29 mouse cellular contexts compared by ENCODE assay signal in genomic region chr12:70333253-70333805, GRCm38 (mm10). TPM values are rescaled to one million over a fixed set of nuclear protein-coding genes. Genes with fewer than 3 reads are reported as not detected.
A peak's percentile ranks its signal among the peaks of the same experiment; 100 is the strongest.
DNase-seq lines count a peak whose midpoint lies in the region; ATAC-seq and TF ChIP-seq lines count a peak whose summit lies in the region.
"Had no signal": no experiment of that assay in that cellular context is flagged by ENCODE, and none has a peak within 500 bp of the region (broad histone marks: within the 10 kb centered on the region; RNA-seq: fewer than 3 reads in every experiment).

No protein-coding gene starts in this region.

- DNase-seq in layer of hippocampus, adult 2 months (ENCODE audit: low spot score in 2 of 2), result no peak
- DNase-seq in layer of hippocampus, adult 8-10 months (ENCODE audit: low spot score in 2 of 2), result no peak
- no peak for DNase-seq in neural tube, embryonic 10.5 days (ENCODE audit: extremely low spot score, low spot score)
- no peak for DNase-seq in frontal cortex, postnatal 25 days (ENCODE audit: low spot score in 2 of 2)
- no peak for DNase-seq in right cerebral cortex, postnatal 25 days
- DNase-seq: adrenal gland, postnatal 14 days; cerebellum, adult 11-12 months; cerebellum, postnatal 14 days; gastrocnemius, postnatal 10 days; heart, postnatal 14 days; kidney, adult 8-10 months; kidney, postnatal 4 days; layer of hippocampus, adult 9-11 months; lung, postnatal 14 days had no signal

- no peaks in the 10 kb centered on the region for H3K27me3 ChIP-seq in forebrain, embryonic 16.5 days (replicated peaks; ENCODE audit: control insufficient read depth, insufficient read depth, low read length)
- H3K27me3 ChIP-seq in forebrain, embryonic 15.5 days, result no peaks in the 10 kb centered on the region
- H3K27me3 ChIP-seq in neural tube, embryonic 13.5 days, result no peaks in the 10 kb centered on the region
- H3K27me3 ChIP-seq: embryonic facial prominence, embryonic 15.5 days; forebrain, embryonic 13.5 days; limb, embryonic 12.5 days; liver, embryonic 15.5 days had no signal

- TF ChIP-seq CTCF in layer of hippocampus, adult 2 months (conservative IDR thresholded peaks at IDR 0.05), result no peak

- H3K27ac ChIP-seq in forebrain, embryonic 16.5 days (ENCODE audit: low read length), result no peak overlapping the region
- no peak overlapping the region for H3K27ac ChIP-seq in forebrain, embryonic 15.5 days (replicated peaks)
- peak overlapping the region; percentile 12; the same call in 1 of the 2 replicates for H3K27ac ChIP-seq in layer of hippocampus, adult 2 months
- H3K27ac ChIP-seq in neural tube, embryonic 13.5 days (replicated peaks), result no peak overlapping the region
- H3K27ac ChIP-seq: embryonic facial prominence, embryonic 10.5 days; embryonic facial prominence, embryonic 15.5 days; forebrain, embryonic 13.5 days; kidney, postnatal 0 days; limb, embryonic 12.5 days; liver, embryonic 15.5 days had no signal

- no peak overlapping the region for H3K4me2 ChIP-seq in forebrain, embryonic 16.5 days (ENCODE audit: low read length)
- no peak overlapping the region for H3K4me2 ChIP-seq in forebrain, embryonic 15.5 days (replicated peaks)
- no peak overlapping the region for H3K4me2 ChIP-seq in neural tube, embryonic 13.5 days
- H3K4me2 ChIP-seq: embryonic facial prominence, embryonic 15.5 days; forebrain, embryonic 13.5 days; limb, embryonic 12.5 days; liver, embryonic 15.5 days; lung, embryonic 14.5 days had no signal

- no peak overlapping the region for H3K4me3 ChIP-seq in forebrain, embryonic 16.5 days (replicated peaks; ENCODE audit: low read length)
- no peak overlapping the region for H3K4me3 ChIP-seq in forebrain, embryonic 15.5 days
- H3K4me3 ChIP-seq in layer of hippocampus, adult 2 months, result no peak overlapping the region
- no peak overlapping the region for H3K4me3 ChIP-seq in neural tube, embryonic 13.5 days
- H3K4me3 ChIP-seq: embryonic facial prominence, embryonic 10.5 days; embryonic facial prominence, embryonic 15.5 days; forebrain, embryonic 13.5 days; limb, embryonic 12.5 days; liver, embryonic 15.5 days had no signal

- 0 out of 2 replicates have a peak, but pooled peaks have one; percentile 43 for ATAC-seq in forebrain, embryonic 16.5 days
- ATAC-seq in forebrain, embryonic 15.5 days (replicated peaks), result no peak
- peak; percentile 56 for ATAC-seq in neural tube, embryonic 13.5 days (ENCODE audit: low read depth)
- ATAC-seq: forebrain, embryonic 13.5 days; intestine, embryonic 16.5 days; Patski had no signal

- no peak overlapping the region for H3K9ac ChIP-seq in forebrain, embryonic 16.5 days (replicated peaks; ENCODE audit: low read depth, low read length)
- H3K9ac ChIP-seq in forebrain, embryonic 15.5 days (replicated peaks), result no peak overlapping the region
- no peak overlapping the region for H3K9ac ChIP-seq in neural tube, embryonic 13.5 days
- H3K9ac ChIP-seq: embryonic facial prominence, embryonic 15.5 days; forebrain, embryonic 13.5 days; limb, embryonic 12.5 days; liver, embryonic 15.5 days; lung, embryonic 14.5 days had no signal

- 67% methylated on average over 6 of the region's 6 CpGs for WGBS in forebrain, embryonic 16.5 days
- 64% methylated on average over 6 of the region's 6 CpGs for WGBS in forebrain, embryonic 15.5 days
- 74% methylated on average over 6 of the region's 6 CpGs for WGBS in neural tube, embryonic 13.5 days

- no peaks in the 10 kb centered on the region for H3K9me3 ChIP-seq in forebrain, embryonic 16.5 days (ENCODE audit: control insufficient read depth, low read length)
- no peaks in the 10 kb centered on the region for H3K9me3 ChIP-seq in forebrain, embryonic 15.5 days
- H3K9me3 ChIP-seq in neural tube, embryonic 13.5 days, result no peaks in the 10 kb centered on the region
- H3K9me3 ChIP-seq: embryonic facial prominence, embryonic 10.5 days; embryonic facial prominence, embryonic 15.5 days; forebrain, embryonic 13.5 days; G1E; limb, embryonic 12.5 days; liver, embryonic 15.5 days had no signal

- H3K36me3 ChIP-seq in forebrain, embryonic 16.5 days (ENCODE audit: control insufficient read depth, insufficient read depth), result no peaks in the 10 kb centered on the region
- no peaks in the 10 kb centered on the region for H3K36me3 ChIP-seq in forebrain, embryonic 15.5 days
- H3K36me3 ChIP-seq in neural tube, embryonic 13.5 days, result no peaks in the 10 kb centered on the region
- H3K36me3 ChIP-seq: embryonic facial prominence, embryonic 10.5 days; embryonic facial prominence, embryonic 15.5 days; G1E; limb, embryonic 12.5 days; liver, embryonic 15.5 days had no signal

- H3K4me1 ChIP-seq in forebrain, embryonic 16.5 days (replicated peaks; ENCODE audit: control insufficient read depth, insufficient read depth, low read length), result peaks cover 4% of the 10 kb centered on the region; the same call in 1 of the 2 replicates
- 0 out of 2 replicates have a peak, but pooled peaks cover 6% of the 10 kb centered on the region for H3K4me1 ChIP-seq in forebrain, embryonic 15.5 days
- peaks cover 23% of the 10 kb centered on the region for H3K4me1 ChIP-seq in neural tube, embryonic 13.5 days (replicated peaks)
- H3K4me1 ChIP-seq: embryonic facial prominence, embryonic 10.5 days; embryonic facial prominence, embryonic 15.5 days; limb, embryonic 12.5 days; liver, embryonic 15.5 days had no signal

RNA-seq across cellular contexts. Expression of gene Trim9, which starts 14.1 kb away (rescaled TPM):
- 51.7 and 60.8 TPM in 2 replicates for polyA plus RNA-seq in forebrain, embryonic 16.5 days (2015; fragmentation: Nextera tagmentation; extraction: Ambion mirVana)
- polyA plus RNA-seq in forebrain, embryonic 15.5 days (2015; fragmentation: Nextera tagmentation; extraction: Ambion mirVana), result 45.4 and 51.8 TPM in 2 replicates
- 100 to 1,000 TPM; 306 to 310 TPM for total RNA-seq in layer of hippocampus, adult 2 months (2021)
- total RNA-seq in layer of hippocampus, adult 8-10 months (2022), result 100 to 1,000 TPM; 240 to 340 (median 277) TPM
- polyA plus RNA-seq in neural tube, embryonic 13.5 days (2015; fragmentation: Nextera tagmentation; extraction: Ambion mirVana), result 61.0 and 62.3 TPM in 2 replicates
- total RNA-seq: liver, adult 2 months had no signal
- polyA plus RNA-seq: C2C12; G1E; liver, adult 2 months; Patski had no signal
